9 mouse cellular contexts compared by ENCODE assay signal in the genomic region with DNA sequence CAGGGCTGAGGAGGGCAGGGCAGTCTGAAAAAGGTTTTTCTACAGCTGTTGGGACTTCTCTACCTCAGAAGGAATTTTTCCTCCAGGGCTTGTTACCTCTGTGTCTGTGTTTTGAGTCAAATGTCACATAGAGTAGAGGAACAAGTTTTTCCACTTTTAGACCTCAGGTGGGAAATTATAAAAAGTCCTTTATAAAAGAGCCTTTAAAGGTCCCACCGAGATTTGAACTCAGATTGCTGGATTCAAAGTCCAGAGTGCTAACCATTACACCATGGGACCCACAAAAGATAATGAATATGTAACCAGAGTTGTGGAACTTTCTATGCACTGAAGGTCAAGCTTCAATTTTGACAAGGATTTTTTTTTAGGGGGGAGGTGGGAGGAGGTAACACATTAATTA. TPM values are rescaled to one million over a fixed set of nuclear protein-coding genes. Genes with fewer than 3 reads are reported as not detected.
DNase-seq lines count a peak whose midpoint lies in the region; ATAC-seq and TF ChIP-seq lines count a peak whose summit lies in the region.
"Had no signal": no experiment of that assay in that cellular context is flagged by ENCODE, and none has a peak within 500 bp of the region (broad histone marks: within the 10 kb centered on the region; RNA-seq: fewer than 3 reads in every experiment).

No protein-coding gene starts in this region.

- 0 out of 2 replicates have a peak, but pooled peaks cover 3% of the 10 kb centered on the region for H3K27me3 ChIP-seq in heart, embryonic 12.5 days (replicated peaks)
- no peaks in the 10 kb centered on the region for H3K27me3 ChIP-seq in embryonic facial prominence, embryonic 15.5 days
- no peaks in the 10 kb centered on the region for H3K27me3 ChIP-seq in limb, embryonic 14.5 days (ENCODE audit: control insufficient read depth, insufficient read depth, low read length)

- DNase-seq in heart, adult 8-10 months (ENCODE audit: low spot score) = no peak
- peak; percentile 21 for DNase-seq in 416B (ENCODE audit: low read depth)
- peak; percentile 10 for DNase-seq in limb, embryonic 14.5 days (ENCODE audit: low spot score)
- DNase-seq in gastrocnemius, adult 8-10 months (ENCODE audit: low spot score in 2 of 2) = no peak
- no peak for DNase-seq in layer of hippocampus, postnatal 14 days (ENCODE audit: low spot score in 2 of 2)

- no peak for ATAC-seq in heart, embryonic 12.5 days (ENCODE audit: insufficient number of reproducible peaks, low FRiP score)
- no peak for ATAC-seq in embryonic facial prominence, embryonic 15.5 days (ENCODE audit: insufficient number of reproducible peaks, low FRiP score, low TSS enrichment, low read depth)
- no peak for ATAC-seq in limb, embryonic 14.5 days (ENCODE audit: low FRiP score, low read depth)
- ATAC-seq in megakaryocyte-erythroid progenitor cell, adult 5-6 weeks (replicated peaks; ENCODE audit: low FRiP score, low TSS enrichment, poor library complexity, severe bottlenecking) = no peak

- peak overlapping the region; percentile 56 for H3K4me2 ChIP-seq in heart, embryonic 12.5 days
- 0 out of 2 replicates have a peak overlapping the region, but pooled peaks have one; percentile 21 for H3K4me2 ChIP-seq in embryonic facial prominence, embryonic 15.5 days (replicated peaks)
- H3K4me2 ChIP-seq in limb, embryonic 14.5 days (replicated peaks; ENCODE audit: low read depth, low read length, severe bottlenecking) = no peak overlapping the region

- WGBS in heart, embryonic 12.5 days = 4% methylated on average over 1 of the region's 1 CpGs
- 8% methylated on average over 1 of the region's 1 CpGs for WGBS in embryonic facial prominence, embryonic 15.5 days
- 7% methylated on average over 1 of the region's 1 CpGs for whole genome bisulfite sequencing in limb, embryonic 14.5 days

- H3K9ac ChIP-seq in heart, embryonic 12.5 days = no peak overlapping the region
- no peak overlapping the region for H3K9ac ChIP-seq in embryonic facial prominence, embryonic 15.5 days
- no peak overlapping the region for H3K9ac ChIP-seq in limb, embryonic 14.5 days (ENCODE audit: low read depth, low read length, severe bottlenecking)

- H3K9me3 ChIP-seq in heart, embryonic 12.5 days (replicated peaks) = no peaks in the 10 kb centered on the region
- H3K9me3 ChIP-seq in embryonic facial prominence, embryonic 15.5 days (replicated peaks) = no peaks in the 10 kb centered on the region
- H3K9me3 ChIP-seq in limb, embryonic 14.5 days (ENCODE audit: control insufficient read depth, low read length) = no peaks in the 10 kb centered on the region

- H3K36me3 ChIP-seq in heart, embryonic 12.5 days = no peaks in the 10 kb centered on the region
- no peaks in the 10 kb centered on the region for H3K36me3 ChIP-seq in embryonic facial prominence, embryonic 15.5 days
- no peaks in the 10 kb centered on the region for H3K36me3 ChIP-seq in limb, embryonic 14.5 days (ENCODE audit: control insufficient read depth, insufficient read depth, low read length)

- H3K27ac ChIP-seq in heart, embryonic 12.5 days (ENCODE audit: poor library complexity, severe bottlenecking) = no peak overlapping the region
- H3K27ac ChIP-seq in embryonic facial prominence, embryonic 15.5 days (replicated peaks) = no peak overlapping the region
- H3K27ac ChIP-seq in limb, embryonic 14.5 days (replicated peaks; ENCODE audit: low read depth, low read length) = no peak overlapping the region

- H3K4me1 ChIP-seq in heart, embryonic 12.5 days (replicated peaks) = 0 out of 2 replicates have a peak, but pooled peaks cover 3% of the 10 kb centered on the region
- 0 out of 2 replicates have a peak, but pooled peaks cover 2% of the 10 kb centered on the region for H3K4me1 ChIP-seq in embryonic facial prominence, embryonic 15.5 days
- no peaks in the 10 kb centered on the region for H3K4me1 ChIP-seq in limb, embryonic 14.5 days (ENCODE audit: control insufficient read depth, insufficient read depth, low read length)

- H3K4me3 ChIP-seq in heart, embryonic 12.5 days = peak overlapping the region; percentile 25; the same call in 1 of the 2 replicates
- H3K4me3 ChIP-seq in embryonic facial prominence, embryonic 15.5 days (replicated peaks) = no peak overlapping the region
- H3K4me3 ChIP-seq in limb, embryonic 14.5 days (replicated peaks; ENCODE audit: low read length) = no peak overlapping the region

- TF ChIP-seq POLR2A in limb, embryonic 14.5 days (IDR thresholded peaks at IDR 0.05; ENCODE audit: borderline replicate concordance, extremely low read depth, insufficient read depth, insufficient read length) = no peak

RNA-seq across cellular contexts. Expression of a gene that starts 24.3 kb away (rescaled TPM):
- not detected in 2 replicates for polyA plus RNA-seq in heart, embryonic 12.5 days (2016; fragmentation: Nextera tagmentation; extraction: Ambion mirVana)
- total RNA-seq in heart, adult 8-10 months (2022) = not detected
- not detected in 2 replicates for polyA plus RNA-seq in embryonic facial prominence, embryonic 15.5 days (2015; fragmentation: Nextera tagmentation; extraction: Ambion mirVana)
- 0.05 and 0.29 TPM in 2 replicates for polyA plus RNA-seq in limb, embryonic 14.5 days (2012; rRNA removed)
- not detected in 2 replicates for polyA plus RNA-seq in limb, embryonic 14.5 days (2014; fragmentation: Nextera tagmentation; extraction: Ambion mirVana)
- total RNA-seq in gastrocnemius, adult 8-10 months (2022) = not detected
- not detected in 2 replicates for total RNA-seq in megakaryocyte-erythroid progenitor cell, adult 5-6 weeks (2014; fragmentation: Nextera tagmentation)
- total RNA-seq in megakaryocyte-erythroid progenitor cell, adult 5-6 weeks (2017) = not detected in 2 replicates
- total RNA-seq in layer of hippocampus, postnatal 14 days (2021) = not detected
- polyA plus RNA-seq: C2C12 had no signal

RNA-seq across cellular contexts. Expression of a gene that starts 43.7 kb away (rescaled TPM):
- not detected in 2 replicates for polyA plus RNA-seq in heart, embryonic 12.5 days (2016; fragmentation: Nextera tagmentation; extraction: Ambion mirVana)
- total RNA-seq in heart, adult 8-10 months (2022) = not detected
- not detected in 2 replicates for polyA plus RNA-seq in embryonic facial prominence, embryonic 15.5 days (2015; fragmentation: Nextera tagmentation; extraction: Ambion mirVana)
- 0.19 and 0.27 TPM in 2 replicates for polyA plus RNA-seq in limb, embryonic 14.5 days (2012; rRNA removed)
- polyA plus RNA-seq in limb, embryonic 14.5 days (2014; fragmentation: Nextera tagmentation; extraction: Ambion mirVana) = 0.35 and 0.63 TPM in 2 replicates
- total RNA-seq in gastrocnemius, adult 8-10 months (2022) = not detected
- total RNA-seq in megakaryocyte-erythroid progenitor cell, adult 5-6 weeks (2014; fragmentation: Nextera tagmentation) = not detected in 2 replicates
- not detected in 2 replicates for total RNA-seq in megakaryocyte-erythroid progenitor cell, adult 5-6 weeks (2017)
- total RNA-seq in layer of hippocampus, postnatal 14 days (2021) = not detected
- polyA plus RNA-seq: C2C12 had no signal

Comparison
In these comparisons a context has a peak if more than half of its experiments do, and no peak if none do; other contexts are left out.
1. DNase-seq: peak in 416B (single experiment) and limb, embryonic 14.5 days (single experiment); none in heart, adult 8-10 months (single experiment), gastrocnemius, adult 8-10 months (0 of 2) and layer of hippocampus, postnatal 14 days (0 of 2).